Mouse (Mus musculus) MEL (cell line): ENCODE measurements at regions not wholly inside any gene's neighbourhood (a gene's known extent, or its start where the extent isn't known, plus 50 kb on each side); places are given as distances from the start of the nearest gene placed in this dataset.

ENCODE experiments used
- DNase-seq: peaks from one replicate; pipeline ENCODE4 v3.0.0; 2011; ENCODE audit warnings: low read depth, low spot score
- H3K27ac ChIP-seq: 2 replicates; pipeline ENCODE4 v1.5.1; 2012; ENCODE audit warnings: low read depth, mild to moderate bottlenecking, control low read depth, low read length, moderate library complexity; ENCODE audit not compliant: control insufficient read depth
- H3K27me3 ChIP-seq, 2 experiments: fragments of 150-350 bp in 1 of 2; sonication (generic) in 1 of 2; 2 replicates each; pipeline ENCODE4 v1.6.1; 2012; ENCODE audit warnings: low read length in 2 of 2, mild to moderate bottlenecking in 2 of 2, improper control_type of control experiment in 1 of 2, moderate library complexity in 1 of 2; ENCODE audit not compliant: insufficient read depth in 2 of 2, control insufficient read depth in 1 of 2
- H3K36me3 ChIP-seq, 2 experiments: 2 replicates each; pipeline ENCODE4 v1.6.1; 2012 to 2014; ENCODE audit warnings: low read length in 2 of 2, improper control_type of control experiment in 1 of 2, inconsistent platforms in 1 of 2, mild to moderate bottlenecking in 1 of 2; ENCODE audit not compliant: insufficient read depth in 2 of 2, control insufficient read depth in 1 of 2
- H3K4me1 ChIP-seq, 2 experiments: fragments of 150-350 bp in 1 of 2; sonication (generic) in 1 of 2; 2 replicates each; pipeline ENCODE4 v1.6.1; 2012; ENCODE audit warnings: low read length in 2 of 2, improper control_type of control experiment in 1 of 2, mild to moderate bottlenecking in 1 of 2; ENCODE audit not compliant: insufficient read depth in 2 of 2, control insufficient read depth in 1 of 2
- H3K4me3 ChIP-seq, 2 experiments: fragments of 150-350 bp in 1 of 2; sonication (generic) in 1 of 2; 2 replicates each; pipeline ENCODE4 v1.5.1; 2012; ENCODE audit warnings: low read depth in 2 of 2, low read length in 2 of 2, mild to moderate bottlenecking in 2 of 2, moderate library complexity in 2 of 2, control low read depth in 1 of 2, improper control_type of control experiment in 1 of 2; ENCODE audit not compliant: control insufficient read depth in 1 of 2, insufficient read depth in 1 of 2
- H3K79me2 ChIP-seq: 2 replicates; pipeline ENCODE4 v1.6.1; 2012; ENCODE audit warnings: mild to moderate bottlenecking, low read length, moderate library complexity; ENCODE audit not compliant: control insufficient read depth, poor library complexity, insufficient read depth
- H3K9ac ChIP-seq: 2 replicates; pipeline ENCODE4 v1.6.1; 2012; ENCODE audit warnings: low read depth, mild to moderate bottlenecking, control low read depth, low read length, moderate library complexity; ENCODE audit not compliant: control insufficient read depth, poor library complexity, severe bottlenecking
- H3K9me3 ChIP-seq: fragments of 150-350 bp; sonication (generic); replicated peaks from 2 replicates; pipeline ENCODE4 v1.6.1; 2012; ENCODE audit warnings: mild to moderate bottlenecking, low read length, improper control_type of control experiment, moderate library complexity; ENCODE audit not compliant: insufficient read depth
- ELF1 ChIP-seq: IDR thresholded peaks from 2 replicates; pipeline ENCODE4 v1.6.1; 2014; ENCODE audit warnings: low read depth, mild to moderate bottlenecking, inconsistent platforms, low read length, improper control_type of control experiment, moderate library complexity
- EP300 ChIP-seq, 2 experiments: IDR thresholded peaks; 2 replicates each; pipeline ENCODE4 v1.6.1; 2011; ENCODE audit warnings: improper control_type of control experiment in 2 of 2, low read length in 2 of 2, low read depth in 1 of 2, mild to moderate bottlenecking in 1 of 2
- GATA1 ChIP-seq: IDR thresholded peaks from 2 replicates; pipeline ENCODE4 v1.6.1; 2011; ENCODE audit warnings: low read depth, low read length, improper control_type of control experiment
- HCFC1 ChIP-seq: IDR thresholded peaks from 2 replicates; pipeline ENCODE4 v1.6.1; 2012; ENCODE audit warnings: low read depth, mild to moderate bottlenecking, inconsistent platforms, low read length, improper control_type of control experiment, moderate library complexity
- JUND ChIP-seq: IDR thresholded peaks from 2 replicates; pipeline ENCODE4 v1.6.1; 2011; ENCODE audit warnings: low read depth, mild to moderate bottlenecking, improper control_type of control experiment, low read length
- KAT2A ChIP-seq: conservative IDR thresholded peaks from 2 replicates; pipeline ENCODE4 v1.6.1; 2012; ENCODE audit warnings: low read depth, low read length, improper control_type of control experiment, inconsistent platforms
- MAFK ChIP-seq: IDR thresholded peaks from 2 replicates; pipeline ENCODE4 v1.6.1; 2011; ENCODE audit warnings: low read depth, mild to moderate bottlenecking, low read length, improper control_type of control experiment, borderline replicate concordance
- MEF2A ChIP-seq: IDR thresholded peaks from 2 replicates; pipeline ENCODE4 v1.6.1; 2014; ENCODE audit warnings: low read depth, mild to moderate bottlenecking, inconsistent platforms, low read length, improper control_type of control experiment; ENCODE audit not compliant: poor library complexity, insufficient replicate concordance, severe bottlenecking; ENCODE audit errors: extremely low read depth
- MYB ChIP-seq: IDR thresholded peaks from 2 replicates; pipeline ENCODE4 v1.6.1; 2011; ENCODE audit warnings: mild to moderate bottlenecking, low read depth, low read length, improper control_type of control experiment
- SIN3A ChIP-seq: IDR thresholded peaks from 2 replicates; pipeline ENCODE4 v1.6.1; 2012; ENCODE audit warnings: low read length, improper control_type of control experiment, inconsistent platforms
- SMC3 ChIP-seq: IDR thresholded peaks from 2 replicates; pipeline ENCODE4 v1.6.1; 2011; ENCODE audit warnings: low read depth, low read length, improper control_type of control experiment
- TBP ChIP-seq: IDR thresholded peaks from 2 replicates; pipeline ENCODE4 v1.8.0; 2011; ENCODE audit warnings: low read depth, low read length, improper control_type of control experiment
- TCF12 ChIP-seq: IDR thresholded peaks from 2 replicates; pipeline ENCODE4 v1.6.1; 2014; ENCODE audit warnings: low read depth, mild to moderate bottlenecking, inconsistent platforms, low read length, improper control_type of control experiment, moderate library complexity
- ZKSCAN1 ChIP-seq: IDR thresholded peaks from 2 replicates; pipeline ENCODE4 v1.6.1; 2012; ENCODE audit warnings: low read depth, mild to moderate bottlenecking, inconsistent platforms, low read length, improper control_type of control experiment, moderate library complexity
- ZMIZ1 ChIP-seq: IDR thresholded peaks from 2 replicates; pipeline ENCODE4 v1.6.1; 2012; ENCODE audit warnings: low read depth, mild to moderate bottlenecking, inconsistent platforms, low read length, improper control_type of control experiment, moderate library complexity
- ZNF384 ChIP-seq: IDR thresholded peaks from 2 replicates; pipeline ENCODE4 v1.6.1; 2012; ENCODE audit warnings: low read depth, mild to moderate bottlenecking, inconsistent platforms, low read length, improper control_type of control experiment

GRCm38 (mm10) chr14:71199178-71199879 is 599.7 kb upstream of the Fam160b2 start (continued):
- no peak for TF ChIP-seq MEF2A
- TF ChIP-seq KAT2A: no peak
- TF ChIP-seq GATA1: peak; percentile 93
- TF ChIP-seq ZKSCAN1: no peak
- peak; percentile 97 to 98 for TF ChIP-seq EP300 (IDR thresholded peaks at IDR 0.05; ENCODE audit: low read depth in 1 of 2, low read length in 2 of 2)
- 0 out of 2 replicates have a peak, but pooled peaks have one; percentile 9 for TF ChIP-seq ELF1
- peak; percentile 94 for TF ChIP-seq TCF12
- TF ChIP-seq SIN3A: peak; percentile 75

- Histone ChIP-seq H3K9ac (no peak overlapping the region), H3K36me3 (peaks cover 0 to 16% of the 10 kb centered on the region in 2 experiments; a peak in 2 of 4 replicates), H3K27ac (no peak overlapping the region), H3K4me1 (peaks cover 4 to 29% of the 10 kb centered on the region in 2 experiments), H3K4me3 (no peak overlapping the region), H3K27me3 (no peaks in the 10 kb centered on the region), H3K79me2 (no peaks in the 10 kb centered on the region), H3K9me3 (no peaks in the 10 kb centered on the region)
- DNase-seq: no peak
- TF ChIP-seq ZNF384 (no peak), ZMIZ1 (no peak), SMC3 (no peak)
Measured at GRCm38 (mm10) chr14:71194219-71194618, 594.6 kb upstream of the Fam160b2 start.

GRCm38 (mm10) chr14:71192486-71192885 is 592.9 kb upstream of the Fam160b2 start:
- TF ChIP-seq JUND (no peak), MAFK (no peak), HCFC1 (no peak), TBP (no peak), MYB (no peak)
- Histone ChIP-seq H3K27ac (no peak overlapping the region), H3K9me3 (no peaks in the 10 kb centered on the region), H3K9ac (no peak overlapping the region), H3K27me3 (no peaks in the 10 kb centered on the region), H3K4me3 (no peak overlapping the region), H3K79me2 (no peaks in the 10 kb centered on the region), H3K4me1 (peaks cover 10 to 24% of the 10 kb centered on the region in 2 experiments), H3K36me3 (peaks cover 0 to 19% of the 10 kb centered on the region in 2 experiments; a peak in 2 of 4 replicates)
- DNase-seq: no peak
